Mouse (Mus musculus): ENCODE measurements at regions not wholly inside any gene's neighbourhood (a gene's known extent, or its start where the extent isn't known, plus 50 kb on each side); places are given as distances from the start of the nearest gene placed in this dataset.

GRCm38 (mm10) chr4:69971721-69972120 lies 438.5 kb downstream of the Cdk5rap2 start:
- no peak for DNase-seq

DNA sequence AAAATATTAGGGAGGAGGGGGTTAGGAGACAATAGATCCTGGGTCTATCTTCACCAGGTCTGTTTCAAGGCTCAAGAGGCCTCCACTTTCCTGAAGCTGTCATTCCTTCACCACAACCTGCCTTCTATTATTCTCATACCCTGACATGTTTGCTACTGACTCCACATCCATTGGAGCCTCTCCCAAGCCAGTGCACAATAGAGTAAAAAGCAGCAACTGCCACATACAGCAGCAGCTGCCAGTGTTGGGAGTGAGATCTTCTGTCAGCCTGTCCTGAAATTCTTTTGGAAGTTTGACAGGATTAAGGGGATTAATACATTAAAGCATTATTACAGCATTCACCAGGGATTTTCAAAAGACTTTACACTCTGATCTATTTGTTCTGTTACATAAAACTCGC lies 441.8 kb downstream of the Cdk5rap2 start:
- DNase-seq: no peak

Data from embryo, embryonic 11 days (tissue).